Comparison of ENCODE assay signal across 16 mouse cellular contexts in the genomic region with DNA sequence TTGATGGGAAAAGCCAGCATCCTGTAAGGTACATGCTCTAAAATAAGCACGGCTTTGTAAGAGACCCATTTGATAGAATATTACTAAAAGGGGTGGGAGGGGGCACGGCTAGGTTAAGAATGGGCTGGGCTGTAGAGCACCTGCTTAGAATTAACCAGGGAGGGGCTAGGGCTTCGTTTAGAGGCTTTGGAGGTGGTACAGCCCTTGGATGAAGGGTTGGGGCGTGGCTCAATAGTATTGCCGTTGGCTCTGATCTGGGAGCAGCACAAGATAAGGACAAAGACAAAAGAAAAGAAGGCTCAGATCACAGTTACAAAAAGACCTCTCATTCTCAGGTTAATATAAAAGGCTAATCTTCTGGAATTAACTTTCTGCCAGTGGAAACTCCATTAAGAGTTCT.
"Had no signal": no experiment of that assay in that cellular context is flagged by ENCODE, and none has a peak within 500 bp of the region (broad histone marks: within the 10 kb centered on the region; RNA-seq: fewer than 3 reads in every experiment).

No protein-coding gene starts in this region.

- DNase-seq: lung, adult 18-20 months; lung, embryonic 14.5 days; lung, postnatal 14 days; lung, postnatal 36 days; right cerebral cortex, postnatal 25 days; right cerebral cortex, postnatal 4 days; spleen, adult 18-20 months; thymus, adult 18-20 months; thymus, postnatal 14 days; thymus, postnatal 36 days had no signal

- H3K9me3 ChIP-seq: midbrain, embryonic 15.5 days had no signal

- H3K4me2 ChIP-seq: lung, embryonic 14.5 days; midbrain, embryonic 11.5 days; midbrain, embryonic 13.5 days; midbrain, embryonic 15.5 days; neural tube, embryonic 12.5 days had no signal

- H3K36me3 ChIP-seq: midbrain, embryonic 15.5 days had no signal

- H3K27me3 ChIP-seq: megakaryocyte, embryonic 14.5 days; midbrain, embryonic 13.5 days; midbrain, embryonic 15.5 days; neural tube, embryonic 12.5 days had no signal

- ATAC-seq: midbrain, embryonic 13.5 days; midbrain, embryonic 15.5 days had no signal

- H3K4me1 ChIP-seq: megakaryocyte, embryonic 14.5 days; midbrain, embryonic 13.5 days; midbrain, embryonic 15.5 days; neural tube, embryonic 12.5 days had no signal

- H3K4me3 ChIP-seq: megakaryocyte, embryonic 14.5 days; midbrain, embryonic 13.5 days; midbrain, embryonic 15.5 days; neural tube, embryonic 12.5 days had no signal

- H3K27ac ChIP-seq: macrophage; midbrain, embryonic 13.5 days; midbrain, embryonic 15.5 days; neural tube, embryonic 12.5 days had no signal

- H3K9ac ChIP-seq: lung, embryonic 14.5 days; midbrain, embryonic 13.5 days; midbrain, embryonic 15.5 days; neural tube, embryonic 12.5 days had no signal
